Mouse (Mus musculus) thymus, postnatal 10 days (tissue): ENCODE measurements around the gene Garnl3.
"Not testable (repeated sequence)": the region's sequence is repeated elsewhere in the genome, so short reads cannot be mapped to it uniquely, and the experiment has no call there.

Source experiments
- DNase-seq, 2 experiments: peaks; one replicate each; pipeline ENCODE4 v3.0.0; 2021; ENCODE audit warnings: low spot score in 2 of 2

Garnl3 gene

GRCm38 (mm10) chr2:33024564-33024963 is 106.9 kb downstream of the Garnl3 start:
- no peak for DNase-seq

- no peak for DNase-seq
Measured at GRCm38 (mm10) chr2:33022846-33023245, 108.6 kb downstream of the Garnl3 start.

- DNase-seq, result peak in 1 of 2 experiments; percentile 44
Measured at GRCm38 (mm10) chr2:33018026-33018425, 113.4 kb downstream of the Garnl3 start.

- no peak for DNase-seq
Measured at GRCm38 (mm10) chr2:33017191-33017590, 114.3 kb downstream of the Garnl3 start.

- DNase-seq, result no peak
Measured at GRCm38 (mm10) chr2:33014877-33015276, 116.6 kb downstream of the Garnl3 start.

- DNase-seq, result not testable (repeated sequence)
Measured at GRCm38 (mm10) chr2:33009055-33009454, 122.4 kb downstream of the Garnl3 start.

- no peak for DNase-seq
Measured at GRCm38 (mm10) chr2:33005041-33005440, 126.4 kb downstream of the Garnl3 start.

- DNase-seq, result no peak
Measured at GRCm38 (mm10) chr2:33002144-33002543, 129.3 kb downstream of the Garnl3 start.

- no peak for DNase-seq
Measured at GRCm38 (mm10) chr2:32999752-33000151, 131.7 kb downstream of the Garnl3 start.

- DNase-seq, result no peak
Measured at GRCm38 (mm10) chr2:32997792-32998191, 133.7 kb downstream of the Garnl3 start.

- no peak for DNase-seq
Measured at GRCm38 (mm10) chr2:32997081-32997480, 134.4 kb downstream of the Garnl3 start.

- no peak for DNase-seq
Measured at GRCm38 (mm10) chr2:32992130-32992529, 139.3 kb downstream of the Garnl3 start.

- peak in 1 of 2 experiments; percentile 44 for DNase-seq
Measured at GRCm38 (mm10) chr2:32990167-32990832, 141.2 kb downstream of the Garnl3 start.

- DNase-seq, result no peak
Measured at GRCm38 (mm10) chr2:32989376-32989775, 142.1 kb downstream of the Garnl3 start.

- DNase-seq, result no peak
Measured at GRCm38 (mm10) chr2:32985844-32986243, 145.6 kb downstream of the Garnl3 start.

- DNase-seq, result no peak
Measured at GRCm38 (mm10) chr2:32983617-32984016, 147.8 kb downstream of the Garnl3 start.

GRCm38 (mm10) chr2:32982700-32983099 is 148.8 kb downstream of the Garnl3 start:
- no peak for DNase-seq

GRCm38 (mm10) chr2:32981725-32982271 is 149.7 kb downstream of the Garnl3 start, which contains the start of gene Slc2a8:
Gene Slc2a8, minus strand, starts transcription at chr2:32982083.
- peak; percentile 67 to 68 for DNase-seq

GRCm38 (mm10) chr2:32981281-32981680 is 150.2 kb downstream of the Garnl3 start:
- no peak for DNase-seq

- no peak for DNase-seq
Measured at GRCm38 (mm10) chr2:32979675-32980074, 151.8 kb downstream of the Garnl3 start.

GRCm38 (mm10) chr2:32978675-32979074 is 152.8 kb downstream of the Garnl3 start:
- DNase-seq, result no peak

GRCm38 (mm10) chr2:32977114-32977513 is 154.3 kb downstream of the Garnl3 start:
- no peak for DNase-seq

- DNase-seq, result no peak
Measured at GRCm38 (mm10) chr2:32974216-32974615, 157.2 kb downstream of the Garnl3 start.

- DNase-seq, result no peak
Measured at GRCm38 (mm10) chr2:32971235-32971634, 160.2 kb downstream of the Garnl3 start.
